Mouse (Mus musculus): Measurements from ENCODE around the gene Reln. TPM values are rescaled to one million over a fixed set of nuclear protein-coding genes. Genes with fewer than 3 reads are reported as not detected.

Gene Reln
- polyA plus RNA-seq, 1 experiment from 2014 or later = 1.8 TPM

- 13% methylated on average over 6 of the region's 6 CpGs for WGBS
- DNase-seq (ENCODE audit: low spot score) = peak; percentile 46
These were observed 478.2 kb downstream of the Reln start for GRCm38 (mm10) chr5:21866311-21866712.

GRCm38 (mm10) chr5:21865346-21866107 lies 479.0 kb downstream of the Reln start, which contains the start of gene Slc26a5:
Gene Slc26a5, minus strand, starts transcription at chr5:21865604.
- peak within 1 kb of the TSS; percentile 55 for H3K4me2 ChIP-seq (ENCODE audit: low read depth, severe bottlenecking)
- 1% methylated on average over 29 of the region's 29 CpGs for WGBS
- H3K27me3 ChIP-seq (ENCODE audit: control insufficient read depth, insufficient read depth, low read length) = peaks cover 2% of the 10 kb centered on the region; the same call in 1 of the 2 replicates
- ATAC-seq (ENCODE audit: insufficient number of reproducible peaks, low FRiP score, low TSS enrichment, low read depth) = peak; percentile 80
- H3K4me3 ChIP-seq (ENCODE audit: low read depth, low read length) = 0 out of 2 replicates have a peak within 1 kb of the TSS, but pooled peaks have one; percentile 14
- DNase-seq (ENCODE audit: low spot score) = peak; percentile 68
- H3K4me1 ChIP-seq (ENCODE audit: control insufficient read depth, insufficient read depth, low read length) = 0 out of 2 replicates have a peak, but pooled peaks cover 3% of the 10 kb centered on the region
- H3K9ac ChIP-seq (ENCODE audit: low read length) = peak within 1 kb of the TSS; percentile 37; the same call in 1 of the 2 replicates
- no peaks in the 10 kb centered on the region for H3K36me3 ChIP-seq (ENCODE audit: control insufficient read depth, insufficient read depth, low read length)
- no peak within 1 kb of the TSS for H3K27ac ChIP-seq (replicated peaks; ENCODE audit: low read depth, low read length)
- no peaks in the 10 kb centered on the region for H3K9me3 ChIP-seq (ENCODE audit: control insufficient read depth, low read length)

More at GRCm38 (mm10) chr5:21866311-21866712, 478.2 kb downstream of the Reln start:
- H3K36me3 ChIP-seq (ENCODE audit: control insufficient read depth, insufficient read depth, low read length) = no peaks in the 10 kb centered on the region
- no peak overlapping the region for H3K27ac ChIP-seq (replicated peaks; ENCODE audit: low read depth, low read length)
- no peak overlapping the region for H3K4me3 ChIP-seq (ENCODE audit: low read depth, low read length)
- peaks cover 2% of the 10 kb centered on the region; the same call in 1 of the 2 replicates for H3K27me3 ChIP-seq (ENCODE audit: control insufficient read depth, insufficient read depth, low read length)
- 0 out of 2 replicates have a peak, but pooled peaks cover 3% of the 10 kb centered on the region for H3K4me1 ChIP-seq (ENCODE audit: control insufficient read depth, insufficient read depth, low read length)
- H3K9ac ChIP-seq (ENCODE audit: low read length) = no peak overlapping the region
- H3K4me2 ChIP-seq (ENCODE audit: low read depth, severe bottlenecking) = peak overlapping the region; percentile 55; the same call in 1 of the 2 replicates
- ATAC-seq (ENCODE audit: insufficient number of reproducible peaks, low FRiP score, low TSS enrichment, low read depth) = peak; percentile 65; the same call in 1 of the 2 replicates
- H3K9me3 ChIP-seq (ENCODE audit: control insufficient read depth, low read length) = no peaks in the 10 kb centered on the region

GRCm38 (mm10) chr5:21858653-21859052 lies 485.8 kb downstream of the Reln start:
- Histone ChIP-seq H3K36me3 (ENCODE audit: control insufficient read depth, insufficient read depth, low read length) (no peaks in the 10 kb centered on the region), H3K4me3 (ENCODE audit: low read depth, low read length) (no peak overlapping the region), H3K27me3 (ENCODE audit: control insufficient read depth, insufficient read depth, low read length) (no peaks in the 10 kb centered on the region), H3K27ac (replicated peaks; ENCODE audit: low read depth, low read length) (no peak overlapping the region), H3K4me2 (ENCODE audit: low read depth, severe bottlenecking) (no peak overlapping the region), H3K4me1 (ENCODE audit: control insufficient read depth, insufficient read depth, low read length) (no peaks in the 10 kb centered on the region), H3K9me3 (ENCODE audit: control insufficient read depth, low read length) (no peaks in the 10 kb centered on the region), H3K9ac (ENCODE audit: low read length) (no peak overlapping the region)
- 87% methylated on average over 7 of the region's 7 CpGs for WGBS
- ATAC-seq (ENCODE audit: insufficient number of reproducible peaks, low FRiP score, low TSS enrichment, low read depth) = no peak
- no peak for DNase-seq (ENCODE audit: low spot score)

GRCm38 (mm10) chr5:21851679-21852340 lies 492.7 kb downstream of the Reln start:
- no peak for DNase-seq (ENCODE audit: low spot score)
- H3K27me3 ChIP-seq (ENCODE audit: control insufficient read depth, insufficient read depth, low read length) = no peaks in the 10 kb centered on the region
- 65% methylated on average over 10 of the region's 10 CpGs for WGBS
- H3K9ac ChIP-seq (ENCODE audit: low read length) = no peak overlapping the region
- H3K4me3 ChIP-seq (ENCODE audit: low read depth, low read length) = no peak overlapping the region
- H3K27ac ChIP-seq (replicated peaks; ENCODE audit: low read depth, low read length) = no peak overlapping the region
- no peaks in the 10 kb centered on the region for H3K36me3 ChIP-seq (ENCODE audit: control insufficient read depth, insufficient read depth, low read length)
- H3K4me2 ChIP-seq (ENCODE audit: low read depth, severe bottlenecking) = no peak overlapping the region
- H3K4me1 ChIP-seq (ENCODE audit: control insufficient read depth, insufficient read depth, low read length) = no peaks in the 10 kb centered on the region
- H3K9me3 ChIP-seq (ENCODE audit: control insufficient read depth, low read length) = no peaks in the 10 kb centered on the region
- ATAC-seq (ENCODE audit: insufficient number of reproducible peaks, low FRiP score, low TSS enrichment, low read depth) = no peak

GRCm38 (mm10) chr5:21847438-21847837 lies 497.1 kb downstream of the Reln start:
- WGBS = 62% methylated on average over 6 of the region's 6 CpGs
- Histone ChIP-seq H3K4me3 (ENCODE audit: low read depth, low read length) (no peak overlapping the region), H3K36me3 (ENCODE audit: control insufficient read depth, insufficient read depth, low read length) (no peaks in the 10 kb centered on the region), H3K27me3 (ENCODE audit: control insufficient read depth, insufficient read depth, low read length) (no peaks in the 10 kb centered on the region), H3K4me2 (ENCODE audit: low read depth, severe bottlenecking) (no peak overlapping the region), H3K27ac (replicated peaks; ENCODE audit: low read depth, low read length) (no peak overlapping the region), H3K9ac (ENCODE audit: low read length) (no peak overlapping the region), H3K9me3 (ENCODE audit: control insufficient read depth, low read length) (no peaks in the 10 kb centered on the region), H3K4me1 (ENCODE audit: control insufficient read depth, insufficient read depth, low read length) (no peaks in the 10 kb centered on the region)
- ATAC-seq (ENCODE audit: insufficient number of reproducible peaks, low FRiP score, low TSS enrichment, low read depth) = no peak
- DNase-seq (ENCODE audit: low spot score) = no peak

- no peaks in the 10 kb centered on the region for H3K36me3 ChIP-seq (ENCODE audit: control insufficient read depth, insufficient read depth, low read length)
- H3K9ac ChIP-seq (ENCODE audit: low read length) = no peak overlapping the region
- no peak overlapping the region for H3K27ac ChIP-seq (replicated peaks; ENCODE audit: low read depth, low read length)
- DNase-seq (ENCODE audit: low spot score) = no peak
- no peak for ATAC-seq (ENCODE audit: insufficient number of reproducible peaks, low FRiP score, low TSS enrichment, low read depth)
- H3K27me3 ChIP-seq (ENCODE audit: control insufficient read depth, insufficient read depth, low read length) = no peaks in the 10 kb centered on the region
- 86% methylated on average over 20 of the region's 20 CpGs for whole genome bisulfite sequencing
- H3K4me1 ChIP-seq (ENCODE audit: control insufficient read depth, insufficient read depth, low read length) = no peaks in the 10 kb centered on the region
- H3K4me2 ChIP-seq (ENCODE audit: low read depth, severe bottlenecking) = no peak overlapping the region
- no peak overlapping the region for H3K4me3 ChIP-seq (ENCODE audit: low read depth, low read length)
- no peaks in the 10 kb centered on the region for H3K9me3 ChIP-seq (ENCODE audit: control insufficient read depth, low read length)
These were observed 497.7 kb downstream of the Reln start for GRCm38 (mm10) chr5:21846616-21847290.

- WGBS = 75% methylated on average over 4 of the region's 4 CpGs
- H3K9ac ChIP-seq (ENCODE audit: low read length) = no peak overlapping the region
- no peak for ATAC-seq (ENCODE audit: insufficient number of reproducible peaks, low FRiP score, low TSS enrichment, low read depth)
- no peak overlapping the region for H3K4me2 ChIP-seq (ENCODE audit: low read depth, severe bottlenecking)
- no peaks in the 10 kb centered on the region for H3K27me3 ChIP-seq (ENCODE audit: control insufficient read depth, insufficient read depth, low read length)
- no peaks in the 10 kb centered on the region for H3K9me3 ChIP-seq (ENCODE audit: control insufficient read depth, low read length)
- no peak overlapping the region for H3K4me3 ChIP-seq (ENCODE audit: low read depth, low read length)
- no peak for DNase-seq (ENCODE audit: low spot score)
- no peaks in the 10 kb centered on the region for H3K4me1 ChIP-seq (ENCODE audit: control insufficient read depth, insufficient read depth, low read length)
- no peaks in the 10 kb centered on the region for H3K36me3 ChIP-seq (ENCODE audit: control insufficient read depth, insufficient read depth, low read length)
- H3K27ac ChIP-seq (replicated peaks; ENCODE audit: low read depth, low read length) = no peak overlapping the region
These were observed 499.8 kb downstream of the Reln start for GRCm38 (mm10) chr5:21844676-21845075.

Data from limb, embryonic 11.5 days (tissue).